Mouse (Mus musculus) heart, embryonic 11.5 days (tissue): ENCODE measurements at regions not wholly inside any gene's neighbourhood (a gene's known extent, or its start where the extent isn't known, plus 50 kb on each side); places are given as distances from the start of the nearest gene placed in this dataset.

Source experiments
- ATAC-seq: fragments of 200-750 bp; cut with Nextera tagmentation; replicated peaks from 2 replicates; pipeline ENCODE4 v1.8.0; 2017; ENCODE audit warnings: moderate library complexity; ENCODE audit not compliant: insufficient number of reproducible peaks, low FRiP score, low TSS enrichment
- H3K27ac ChIP-seq: fragments of 300-500 bp; sonication (generic); 2 replicates; pipeline ENCODE4 v1.5.1; 2014; ENCODE audit warnings: mild to moderate bottlenecking, low read depth, low read length
- H3K27me3 ChIP-seq: fragments of 300-500 bp; sonication (generic); 2 replicates; pipeline ENCODE4 v1.6.1; 2014; ENCODE audit warnings: mild to moderate bottlenecking, low read length, mixed read lengths; ENCODE audit not compliant: control insufficient read depth, insufficient read depth
- H3K36me3 ChIP-seq: fragments of 300-500 bp; sonication (generic); 2 replicates; pipeline ENCODE4 v1.6.1; 2014; ENCODE audit warnings: mild to moderate bottlenecking, low read length, moderate library complexity, mixed read lengths; ENCODE audit not compliant: control insufficient read depth, insufficient read depth
- H3K4me1 ChIP-seq: fragments of 300-500 bp; sonication (generic); 2 replicates; pipeline ENCODE4 v1.6.1; 2014; ENCODE audit warnings: low read length; ENCODE audit not compliant: control insufficient read depth, insufficient read depth
- H3K4me2 ChIP-seq: fragments of 300-500 bp; sonication (generic); 2 replicates; pipeline ENCODE4 v1.6.1; 2014; ENCODE audit warnings: mild to moderate bottlenecking, moderate library complexity
- H3K4me3 ChIP-seq: fragments of 300-500 bp; sonication (generic); 2 replicates; pipeline ENCODE4 v1.5.1; 2014; ENCODE audit warnings: low read depth, low read length
- H3K9ac ChIP-seq: fragments of 300-500 bp; sonication (generic); 2 replicates; pipeline ENCODE4 v1.6.1; 2014; ENCODE audit warnings: mild to moderate bottlenecking, low read depth, low read length, moderate library complexity
- H3K9me3 ChIP-seq: fragments of 300-500 bp; sonication (generic); replicated peaks from 2 replicates; pipeline ENCODE4 v1.6.1; 2016; ENCODE audit warnings: low read length; ENCODE audit not compliant: control insufficient read depth
- WGBS: fragments of 180-500 bp; shearing (Covaris S2); extraction: QIAGEN DNeasy Blood & Tissue Kit; methylation state at CpG from one replicate; pipeline ENCODE4 v1.1.7; 2014; ENCODE audit not compliant: insufficient replicate concordance; 5-methylcytosine and 5-hydroxymethylcytosine counted together

- Histone ChIP-seq H3K4me2 (no peak overlapping the region), H3K9ac (no peak overlapping the region), H3K9me3 (no peaks in the 10 kb centered on the region), H3K36me3 (no peaks in the 10 kb centered on the region), H3K4me1 (no peaks in the 10 kb centered on the region), H3K4me3 (no peak overlapping the region), H3K27me3 (no peaks in the 10 kb centered on the region), H3K27ac (no peak overlapping the region)
- no peak for ATAC-seq
- 78% methylated on average over 5 of the region's 5 CpGs for WGBS
Measured at GRCm38 (mm10) chr3:134525795-134526194, 289.5 kb downstream of the Cxxc4 start.

- Histone ChIP-seq H3K4me1 (no peaks in the 10 kb centered on the region), H3K4me3 (no peak overlapping the region), H3K4me2 (no peak overlapping the region), H3K9ac (no peak overlapping the region), H3K27me3 (no peaks in the 10 kb centered on the region), H3K27ac (no peak overlapping the region), H3K9me3 (no peaks in the 10 kb centered on the region), H3K36me3 (no peaks in the 10 kb centered on the region)
- 77% methylated on average over 2 of the region's 2 CpGs for WGBS
- no peak for ATAC-seq
Measured at GRCm38 (mm10) chr3:134560144-134560543, 268.7 kb upstream of the Tacr3 start.

- Histone ChIP-seq H3K4me1 (no peaks in the 10 kb centered on the region), H3K4me2 (no peak overlapping the region), H3K4me3 (no peak overlapping the region), H3K27ac (no peak overlapping the region), H3K36me3 (no peaks in the 10 kb centered on the region), H3K9ac (no peak overlapping the region), H3K9me3 (0 out of 2 replicates have a peak, but pooled peaks cover 2% of the 10 kb centered on the region), H3K27me3 (no peaks in the 10 kb centered on the region)
- 90% methylated on average over 3 of the region's 3 CpGs for WGBS
- ATAC-seq = no peak
Measured at GRCm38 (mm10) chr3:134578759-134579158, 250.0 kb upstream of the Tacr3 start.

GRCm38 (mm10) chr3:134588630-134589029 is 240.2 kb upstream of the Tacr3 start:
- WGBS = 50% methylated on average over 2 of the region's 2 CpGs
- no peaks in the 10 kb centered on the region for H3K27me3 ChIP-seq
- H3K9me3 ChIP-seq = no peaks in the 10 kb centered on the region
- H3K4me2 ChIP-seq = no peak overlapping the region
- H3K9ac ChIP-seq = no peak overlapping the region
- no peak overlapping the region for H3K27ac ChIP-seq
- no peaks in the 10 kb centered on the region for H3K4me1 ChIP-seq
- ATAC-seq = no peak
- H3K36me3 ChIP-seq = no peaks in the 10 kb centered on the region
- no peak overlapping the region for H3K4me3 ChIP-seq

- Histone ChIP-seq H3K9ac (no peak overlapping the region), H3K4me2 (no peak overlapping the region), H3K27me3 (no peaks in the 10 kb centered on the region), H3K4me1 (no peaks in the 10 kb centered on the region), H3K27ac (no peak overlapping the region), H3K9me3 (no peaks in the 10 kb centered on the region), H3K4me3 (no peak overlapping the region), H3K36me3 (no peaks in the 10 kb centered on the region)
- 78% methylated on average over 4 of the region's 4 CpGs for WGBS
- ATAC-seq = no peak
Measured at GRCm38 (mm10) chr3:134602919-134603318, 225.9 kb upstream of the Tacr3 start.

- no peak for ATAC-seq
- H3K4me1 ChIP-seq = no peaks in the 10 kb centered on the region
- H3K4me2 ChIP-seq = no peak overlapping the region
- H3K9ac ChIP-seq = no peak overlapping the region
- WGBS = 67% methylated on average over 6 of the region's 6 CpGs
- H3K9me3 ChIP-seq = no peaks in the 10 kb centered on the region
- no peak overlapping the region for H3K4me3 ChIP-seq
- no peaks in the 10 kb centered on the region for H3K36me3 ChIP-seq
- no peak overlapping the region for H3K27ac ChIP-seq
- H3K27me3 ChIP-seq = no peaks in the 10 kb centered on the region
Measured at GRCm38 (mm10) chr3:134605356-134605771, 223.4 kb upstream of the Tacr3 start.

- H3K4me3 ChIP-seq = no peak overlapping the region
- 67% methylated on average over 4 of the region's 4 CpGs for WGBS
- no peak overlapping the region for H3K9ac ChIP-seq
- no peak overlapping the region for H3K4me2 ChIP-seq
- no peak for ATAC-seq
- no peaks in the 10 kb centered on the region for H3K27me3 ChIP-seq
- H3K9me3 ChIP-seq = no peaks in the 10 kb centered on the region
- no peaks in the 10 kb centered on the region for H3K36me3 ChIP-seq
- no peaks in the 10 kb centered on the region for H3K4me1 ChIP-seq
- H3K27ac ChIP-seq = no peak overlapping the region
Measured at GRCm38 (mm10) chr3:134610244-134610643, 218.6 kb upstream of the Tacr3 start.

- H3K27me3 ChIP-seq = no peaks in the 10 kb centered on the region
- no peak overlapping the region for H3K9ac ChIP-seq
- no peaks in the 10 kb centered on the region for H3K4me1 ChIP-seq
- no peak overlapping the region for H3K4me3 ChIP-seq
- no peak overlapping the region for H3K4me2 ChIP-seq
- H3K27ac ChIP-seq = no peak overlapping the region
- H3K9me3 ChIP-seq = no peaks in the 10 kb centered on the region
- no peaks in the 10 kb centered on the region for H3K36me3 ChIP-seq
- 81% methylated on average over 5 of the region's 5 CpGs for WGBS
- ATAC-seq = no peak
Measured at GRCm38 (mm10) chr3:134611516-134612297, 217.1 kb upstream of the Tacr3 start.

- H3K4me2 ChIP-seq = no peak overlapping the region
- H3K9me3 ChIP-seq = no peaks in the 10 kb centered on the region
- H3K27ac ChIP-seq = no peak overlapping the region
- no peaks in the 10 kb centered on the region for H3K36me3 ChIP-seq
- ATAC-seq = no peak
- no peaks in the 10 kb centered on the region for H3K27me3 ChIP-seq
- no peak overlapping the region for H3K9ac ChIP-seq
- no peak overlapping the region for H3K4me3 ChIP-seq
- H3K4me1 ChIP-seq = no peaks in the 10 kb centered on the region
- 83% methylated on average over 3 of the region's 3 CpGs for WGBS
Measured at GRCm38 (mm10) chr3:134612298-134612616, 216.6 kb upstream of the Tacr3 start.
